8 mouse cellular contexts compared by ENCODE assay signal in the genomic region with DNA sequence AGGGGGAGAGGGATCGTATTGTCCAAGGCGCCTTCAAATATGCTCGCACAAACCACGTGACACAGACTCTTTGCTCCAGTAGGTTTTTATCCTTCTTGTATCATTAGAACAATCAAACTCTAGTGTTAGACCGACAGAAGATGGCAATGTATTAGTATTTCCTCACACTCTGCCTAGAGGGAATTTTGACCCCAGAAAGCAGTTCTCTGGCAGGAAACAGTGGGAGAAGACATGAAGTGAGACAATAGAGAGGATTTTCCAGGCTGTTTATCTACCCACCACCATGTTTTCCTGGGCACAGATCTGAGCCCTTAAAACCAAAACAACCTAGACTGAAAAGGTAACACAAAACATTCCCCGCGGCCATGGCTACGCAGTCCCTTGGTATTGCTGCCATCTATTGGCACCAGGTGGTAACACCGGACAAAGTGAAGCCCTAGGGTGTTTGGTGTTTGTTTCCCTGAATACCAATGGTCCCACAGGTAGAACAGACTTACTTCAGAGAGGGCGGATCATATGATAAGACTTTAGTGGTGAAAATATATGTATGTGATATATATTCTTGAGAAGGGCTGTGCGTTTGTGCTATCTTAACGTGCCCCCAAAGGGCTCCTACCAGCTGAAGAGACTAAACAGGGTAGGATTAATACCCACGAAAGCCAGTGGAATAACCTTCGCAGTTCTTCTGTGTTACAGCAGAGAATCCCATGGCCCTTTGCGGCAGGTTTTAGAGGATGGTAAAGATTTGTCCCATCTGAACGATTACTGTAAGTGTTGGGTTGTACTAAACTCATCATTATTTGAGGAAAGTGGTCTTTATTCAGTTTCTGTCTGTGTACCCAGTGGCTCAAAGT.
A peak's percentile ranks its signal among the peaks of the same experiment; 100 is the strongest.
DNase-seq lines count a peak whose midpoint lies in the region; ATAC-seq and TF ChIP-seq lines count a peak whose summit lies in the region.

No protein-coding gene starts in this region.

- 44% methylated on average over 16 of the region's 16 CpGs for WGBS in hindbrain, embryonic 11.5 days
- WGBS in lung, embryonic 15.5 days, result 25% methylated on average over 16 of the region's 16 CpGs
- WGBS in thymus, adult 2 months, result 33% methylated on average over 16 of the region's 16 CpGs

- no peaks in the 10 kb centered on the region for H3K27me3 ChIP-seq in hindbrain, embryonic 11.5 days (ENCODE audit: control insufficient read depth, insufficient read depth, low read length)
- no peaks in the 10 kb centered on the region for H3K27me3 ChIP-seq in lung, embryonic 15.5 days
- no peaks in the 10 kb centered on the region for H3K27me3 ChIP-seq in thymus, adult 2 months (ENCODE audit: control insufficient read depth, insufficient read depth, low read length)

- DNase-seq in Muller cell, postnatal 12 days (ENCODE audit: inconsistent ontology term), result peak; percentile 73
- DNase-seq in cerebellum, adult 9-11 months, result peak; percentile 15
- DNase-seq in frontal cortex, postnatal 10 days (ENCODE audit: low spot score in 2 of 2), result peak; percentile 8 to 61
- DNase-seq in hindbrain, embryonic 11.5 days (ENCODE audit: low spot score), result peak; percentile 84
- peak; percentile 56 for DNase-seq in layer of hippocampus, adult 9-10 months (ENCODE audit: low spot score)
- peak; percentile 52 for DNase-seq in ovary, postnatal 10 days (ENCODE audit: low spot score)
- DNase-seq in thymus, adult 2 months, result peak; percentile 62

- no peaks in the 10 kb centered on the region for H3K9me3 ChIP-seq in hindbrain, embryonic 11.5 days (ENCODE audit: control insufficient read depth, low read length)
- no peaks in the 10 kb centered on the region for H3K9me3 ChIP-seq in lung, embryonic 15.5 days

- TF ChIP-seq POLR2A in thymus, adult 2 months (IDR thresholded peaks at IDR 0.05; ENCODE audit: control insufficient read depth, extremely low read depth, insufficient read depth, low read length, poor library complexity), result no peak

- no peaks in the 10 kb centered on the region for H3K36me3 ChIP-seq in hindbrain, embryonic 11.5 days (ENCODE audit: control insufficient read depth, insufficient read depth, low read length)
- no peaks in the 10 kb centered on the region for H3K36me3 ChIP-seq in lung, embryonic 15.5 days
- no peaks in the 10 kb centered on the region for H3K36me3 ChIP-seq in thymus, adult 2 months (ENCODE audit: control insufficient read depth, insufficient read depth, low read length)

- no peak overlapping the region; the same call in 1 of the 2 replicates for H3K4me2 ChIP-seq in hindbrain, embryonic 11.5 days (replicated peaks; ENCODE audit: low read depth, low read length)
- peak overlapping the region; percentile 62 for H3K4me2 ChIP-seq in lung, embryonic 15.5 days

- H3K9ac ChIP-seq in hindbrain, embryonic 11.5 days (ENCODE audit: low read depth, low read length), result 0 out of 2 replicates have a peak overlapping the region, but pooled peaks have one; percentile 23
- no peak overlapping the region; the same call in 1 of the 2 replicates for H3K9ac ChIP-seq in lung, embryonic 15.5 days

- no peaks in the 10 kb centered on the region for H3K4me1 ChIP-seq in hindbrain, embryonic 11.5 days (replicated peaks; ENCODE audit: control insufficient read depth, insufficient read depth, low read length)
- H3K4me1 ChIP-seq in lung, embryonic 15.5 days, result no peaks in the 10 kb centered on the region
- no peaks in the 10 kb centered on the region for H3K4me1 ChIP-seq in thymus, adult 2 months (replicated peaks; ENCODE audit: control insufficient read depth, insufficient read depth, low read length)

- TF ChIP-seq CTCF in thymus, adult 2 months (IDR thresholded peaks at IDR 0.05; ENCODE audit: borderline replicate concordance, control insufficient read depth, extremely low read depth, insufficient read depth, low read length, poor library complexity), result no peak

- H3K4me3 ChIP-seq in hindbrain, embryonic 11.5 days (ENCODE audit: low read depth, low read length), result no peak overlapping the region
- peak overlapping the region; percentile 33 for H3K4me3 ChIP-seq in lung, embryonic 15.5 days
- no peak overlapping the region for H3K4me3 ChIP-seq in thymus, adult 2 months (ENCODE audit: control insufficient read depth, insufficient read depth, low read length)

- no peak overlapping the region for H3K27ac ChIP-seq in hindbrain, embryonic 11.5 days (ENCODE audit: low read depth, low read length)
- 0 out of 2 replicates have a peak overlapping the region, but pooled peaks have one; percentile 2 for H3K27ac ChIP-seq in lung, embryonic 15.5 days
- no peak overlapping the region for H3K27ac ChIP-seq in thymus, adult 2 months (ENCODE audit: control insufficient read depth, insufficient read depth, low read length)

- peak; percentile 90 for ATAC-seq in hindbrain, embryonic 11.5 days (ENCODE audit: low FRiP score)
- ATAC-seq in lung, embryonic 15.5 days (ENCODE audit: borderline replicate concordance, extremely low read depth, low FRiP score, low TSS enrichment), result peak; percentile 62

Comparison
In these comparisons a context has a peak if more than half of its experiments do, and no peak if none do; other contexts are left out.
1. DNase-seq: peak in every context shown above with its lines; median percentile 84 in hindbrain, embryonic 11.5 days; 73 in Muller cell, postnatal 12 days; 62 in thymus, adult 2 months; 56 in layer of hippocampus, adult 9-10 months; 52 in ovary, postnatal 10 days; 34 in frontal cortex, postnatal 10 days; 15 in cerebellum, adult 9-11 months.